Mouse (Mus musculus) G1E (cell line): ENCODE data around the gene Eif4h. TPM values are rescaled to one million over a fixed set of nuclear protein-coding genes. Genes with fewer than 3 reads are reported as not detected.

Experiments
- ATAC-seq: 2 replicates; pipeline ENCODE4 v1.8.0; 2016; ENCODE audit warnings: mild to moderate bottlenecking; ENCODE audit not compliant: insufficient number of reproducible peaks, poor library complexity, low FRiP score, severe bottlenecking; ENCODE audit errors: extremely low read depth
- DNase-seq: peaks from one replicate; pipeline ENCODE4 v3.0.0; 2012; ENCODE audit warnings: low spot score
- H3K27me3 ChIP-seq: 2 replicates; pipeline ENCODE4 v1.6.1; 2012; ENCODE audit warnings: mild to moderate bottlenecking, low read length, inconsistent platforms; ENCODE audit not compliant: insufficient read depth
- H3K36me3 ChIP-seq: replicated peaks from 2 replicates; pipeline ENCODE3; 2012; ENCODE audit warnings: mild to moderate bottlenecking, inconsistent platforms
- H3K4me1 ChIP-seq: 2 replicates; pipeline ENCODE4 v1.6.1; 2012; ENCODE audit warnings: low read depth, low read length, inconsistent platforms, mixed read lengths; ENCODE audit not compliant: insufficient read depth
- H3K4me3 ChIP-seq: 2 replicates; pipeline ENCODE4 v1.5.1; 2012; ENCODE audit warnings: low read depth, mild to moderate bottlenecking, inconsistent platforms, low read length, moderate library complexity, mixed read lengths
- H3K9me3 ChIP-seq: replicated peaks from 2 replicates; pipeline ENCODE4 v1.6.1; 2012; ENCODE audit warnings: inconsistent platforms
- CTCF ChIP-seq: IDR thresholded peaks from 2 replicates; pipeline ENCODE4 v1.5.1; 2012; ENCODE audit warnings: low read depth, low read length, inconsistent platforms, mixed read lengths
- GATA1 ChIP-seq: IDR thresholded peaks from 2 replicates; pipeline ENCODE4 v1.6.1; 2012; ENCODE audit warnings: borderline replicate concordance, low read length, inconsistent platforms, mixed read lengths
- GATA2 ChIP-seq: IDR thresholded peaks from 2 replicates; pipeline ENCODE4 v1.6.1; 2012; ENCODE audit warnings: low read depth, low read length, inconsistent platforms, borderline replicate concordance
- POLR2AphosphoS5 ChIP-seq: IDR thresholded peaks from 2 replicates; pipeline ENCODE4 v1.6.1; 2012; ENCODE audit warnings: low read depth, low read length, inconsistent platforms; ENCODE audit not compliant: insufficient replicate concordance
- TAL1 ChIP-seq: conservative IDR thresholded peaks from 2 replicates; pipeline ENCODE4 v1.6.1; 2012; ENCODE audit warnings: low read depth, low read length, inconsistent platforms, mixed read lengths
- polyA plus RNA-seq: library from polyadenylated mRNA; stranded (reverse); fragments of >175 nt; gene quantifications from 2 replicates; pipeline ENCODE4 v1.2.3, GENCODE M21; 2012
- total RNA-seq, 2 experiments: library from RNA; stranded (forward) in 1 of 2; stranded (reverse) in 1 of 2; fragments of 200-1000 nt in 1 of 2; fragments of >200 nt in 1 of 2; fragmentation: Nextera tagmentation in 1 of 2; gene quantifications; 2 replicates each; pipeline ENCODE4 v1.2.3; 2014 to 2017

The Eif4h gene
- total and polyA plus RNA-seq, 3 experiments, result 258 to 375 (median 367) TPM

- Histone ChIP-seq H3K4me1 (peaks cover 22% of the 10 kb centered on the region), H3K36me3 (peaks cover 67% of the 10 kb centered on the region), H3K9me3 (no peaks in the 10 kb centered on the region), H3K27me3 (no peaks in the 10 kb centered on the region), H3K4me3 (no peak overlapping the region)
- no peak for ATAC-seq
- TF ChIP-seq CTCF, result no peak
- no peak for TF ChIP-seq GATA2
- 0 out of 2 replicates have a peak, but pooled peaks have one; percentile 37 for TF ChIP-seq POLR2AphosphoS5
- TF ChIP-seq GATA1, result no peak
- TF ChIP-seq TAL1, result no peak
- no peak for DNase-seq
Measured at GRCm38 (mm10) chr5:134615380-134615779, 23.9 kb downstream of the Eif4h start.

DNA sequence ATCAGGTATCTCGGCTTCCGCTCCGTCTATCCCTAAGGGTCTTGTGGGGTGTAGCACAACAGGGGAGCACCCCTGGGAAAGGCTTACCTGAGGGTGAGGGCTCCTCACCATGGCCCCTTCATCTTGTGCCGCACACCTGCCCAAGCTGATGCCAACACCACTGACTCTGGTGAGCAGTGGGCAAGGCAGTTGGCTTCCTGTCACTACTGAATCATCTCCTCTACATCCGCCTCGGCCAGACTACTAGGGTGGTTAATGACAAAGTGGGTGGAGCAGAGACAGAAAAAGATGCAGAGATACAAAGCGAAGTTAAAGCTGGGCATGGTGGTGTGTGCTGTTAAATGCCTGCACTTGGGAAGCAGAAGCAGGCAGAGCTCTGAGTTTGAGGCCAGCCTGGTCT lies 24.5 kb downstream of the Eif4h start, which contains the start of gene Lat2:
Gene Lat2 (minus strand): TSS at position 224 of the 400 bp plus-strand sequence.
- TF ChIP-seq GATA1, result no peak
- no peak for TF ChIP-seq GATA2
- no peak for TF ChIP-seq TAL1
- TF ChIP-seq POLR2AphosphoS5, result no peak
- no peak for TF ChIP-seq CTCF
- H3K9me3 ChIP-seq, result no peaks in the 10 kb centered on the region
- peaks cover 4% of the 10 kb centered on the region; the same call in 1 of the 2 replicates for H3K27me3 ChIP-seq
- ATAC-seq (no peak), DNase-seq (no peak)
- H3K4me3 ChIP-seq, result no peak within 1 kb of the TSS
- H3K36me3 ChIP-seq, result peaks cover 61% of the 10 kb centered on the region
- peaks cover 19% of the 10 kb centered on the region for H3K4me1 ChIP-seq

DNA sequence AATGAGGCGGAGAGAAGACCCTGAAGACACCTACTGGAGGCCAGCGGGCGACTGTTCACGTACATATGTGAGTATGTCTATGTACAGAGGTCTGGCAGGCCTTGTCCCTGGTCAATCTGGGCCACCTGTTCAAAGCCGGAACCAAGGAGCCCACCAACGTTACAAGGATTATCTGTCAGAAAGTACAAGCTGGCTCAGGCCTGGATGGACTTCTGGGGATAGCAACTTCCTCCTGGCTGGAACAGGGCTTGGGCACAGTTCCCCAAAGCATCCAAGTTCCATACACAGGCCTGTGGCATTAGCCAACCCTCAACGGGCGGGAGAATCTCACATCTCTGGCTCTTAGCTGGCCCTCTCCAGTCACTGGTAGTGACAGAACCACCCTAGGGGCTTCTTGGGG lies 25.0 kb downstream of the Eif4h start:
- ATAC-seq (no peak), DNase-seq (no peak)
- Histone ChIP-seq H3K36me3 (peaks cover 56% of the 10 kb centered on the region), H3K9me3 (no peaks in the 10 kb centered on the region), H3K27me3 (peaks cover 6% of the 10 kb centered on the region; the same call in 1 of the 2 replicates), H3K4me1 (peaks cover 19% of the 10 kb centered on the region), H3K4me3 (no peak overlapping the region)
- TF ChIP-seq GATA2 (no peak), POLR2AphosphoS5 (no peak), GATA1 (no peak)

DNA sequence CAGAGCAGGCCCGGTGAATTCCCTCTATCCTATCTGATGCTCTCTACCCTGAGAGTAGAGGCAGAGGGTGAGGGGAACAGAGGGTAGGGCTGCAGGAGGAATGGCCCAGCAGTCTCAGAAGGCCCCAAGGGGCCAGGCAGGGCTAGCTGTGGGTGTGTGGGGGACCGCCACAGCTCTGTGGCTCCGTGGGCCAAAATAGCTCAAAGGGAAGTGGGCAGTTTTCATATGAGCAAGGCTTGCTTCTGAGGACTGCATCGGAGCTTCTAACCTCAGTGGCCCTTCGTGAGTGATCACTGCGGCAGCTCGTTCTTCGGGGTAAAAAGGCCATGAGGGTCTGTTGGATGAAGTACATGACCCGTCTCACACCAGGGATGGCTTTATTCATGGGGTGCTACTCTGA lies 25.6 kb downstream of the Eif4h start:
- Histone ChIP-seq H3K4me1 (peaks cover 19% of the 10 kb centered on the region), H3K9me3 (no peaks in the 10 kb centered on the region), H3K4me3 (no peak overlapping the region), H3K27me3 (peaks cover 8% of the 10 kb centered on the region; the same call in 1 of the 2 replicates), H3K36me3 (peaks cover 50% of the 10 kb centered on the region)
- DNase-seq (no peak), ATAC-seq (no peak)
- TF ChIP-seq GATA2 (no peak), POLR2AphosphoS5 (no peak), CTCF (no peak), GATA1 (no peak), TAL1 (no peak)

DNA sequence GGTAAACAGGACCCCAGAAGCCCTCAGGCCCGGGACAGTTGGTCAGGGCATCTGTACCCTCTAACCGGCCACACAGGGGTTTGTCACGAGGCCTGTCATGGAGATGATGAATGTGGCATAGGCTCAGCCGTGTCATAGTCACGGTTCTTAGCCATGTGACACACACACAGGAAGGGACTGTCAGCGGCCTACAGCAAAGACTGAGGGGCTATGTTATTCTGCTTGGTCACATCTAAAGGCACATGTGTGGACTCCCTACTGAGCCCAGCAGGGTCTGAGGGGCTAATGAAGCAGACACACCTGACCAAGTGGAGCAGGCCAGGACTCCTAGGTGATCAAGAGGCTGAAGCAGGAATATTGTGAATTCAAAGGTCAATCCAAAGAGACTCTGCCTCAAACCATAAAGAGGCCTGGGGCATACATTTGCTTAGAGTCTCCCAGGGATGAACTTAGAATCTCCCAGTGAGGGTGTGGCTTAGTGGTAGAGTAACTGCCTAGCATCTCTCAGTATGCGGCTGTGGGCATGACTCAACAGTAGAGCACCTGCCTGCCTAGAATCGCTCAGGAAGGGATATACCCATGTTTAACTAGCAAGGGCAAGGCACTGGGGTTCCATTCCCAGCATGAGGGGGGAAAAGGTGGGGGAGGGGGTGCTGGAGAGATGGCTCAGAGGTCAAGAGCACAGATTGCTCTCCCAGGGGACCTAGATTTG lies 27.3 kb downstream of the Eif4h start:
- Histone ChIP-seq H3K27me3 (peaks cover 13% of the 10 kb centered on the region; the same call in 1 of the 2 replicates), H3K4me3 (no peak overlapping the region), H3K4me1 (peaks cover 31% of the 10 kb centered on the region), H3K36me3 (peaks cover 33% of the 10 kb centered on the region), H3K9me3 (no peaks in the 10 kb centered on the region)
- no peak for DNase-seq
- ATAC-seq, result no peak
- TF ChIP-seq GATA1 (no peak), POLR2AphosphoS5 (no peak), TAL1 (no peak), CTCF (no peak), GATA2 (no peak)

DNA sequence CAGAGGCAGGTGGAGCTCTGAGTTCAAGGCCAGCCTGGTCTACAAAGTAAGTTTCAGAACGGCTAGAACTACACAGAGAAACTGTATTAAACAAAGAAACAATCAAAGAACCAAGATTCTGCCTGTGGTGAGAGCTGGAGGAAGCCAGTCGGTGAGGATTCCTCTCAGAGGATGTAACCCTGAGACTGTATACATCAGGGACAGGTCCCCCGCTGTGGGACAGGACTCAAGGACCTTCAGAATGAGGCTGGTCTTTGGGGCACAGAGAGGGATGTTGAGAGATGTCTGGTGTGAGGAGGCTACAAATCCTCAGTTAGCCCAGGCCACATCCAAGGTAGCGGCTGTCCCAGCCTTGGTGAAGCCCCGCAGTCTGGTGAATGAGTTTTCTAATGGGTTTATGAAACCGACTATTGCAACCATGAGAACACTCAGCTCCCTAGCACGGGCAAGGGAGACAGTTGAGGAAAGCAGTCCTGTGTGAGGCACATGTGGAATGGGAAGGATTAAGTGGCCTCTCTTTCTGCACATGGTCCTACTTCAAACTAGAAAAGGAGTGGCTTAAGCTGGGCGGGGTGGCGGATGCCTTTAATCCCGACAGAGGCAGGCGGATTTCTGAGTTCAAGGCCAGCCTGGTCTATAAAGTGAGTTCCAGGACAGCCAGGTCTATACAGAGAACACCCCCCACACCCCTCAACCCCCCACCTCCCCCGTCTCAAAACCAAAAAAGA lies 29.2 kb downstream of the Eif4h start:
- peaks cover 40% of the 10 kb centered on the region for H3K4me1 ChIP-seq
- peaks cover 19% of the 10 kb centered on the region for H3K36me3 ChIP-seq
- no peaks in the 10 kb centered on the region for H3K9me3 ChIP-seq
- no peak overlapping the region for H3K4me3 ChIP-seq
- no peak for ATAC-seq
- no peak for TF ChIP-seq CTCF
- TF ChIP-seq TAL1, result no peak
- TF ChIP-seq GATA2, result no peak
- TF ChIP-seq GATA1, result no peak
- no peak for TF ChIP-seq POLR2AphosphoS5
- H3K27me3 ChIP-seq, result peaks cover 18% of the 10 kb centered on the region; the same call in 1 of the 2 replicates
- no peak for DNase-seq
